Mouse (Mus musculus) c-Kit-positive CD71-positive TER-119-positive erythroid progenitor cells, embryonic 14.5 days (primary cell): ENCODE measurements at regions not wholly inside any gene's neighbourhood (a gene's known extent, or its start where the extent isn't known, plus 50 kb on each side); places are given as distances from the start of the nearest gene placed in this dataset.

Experiments used
- DNase-seq: peaks from one replicate; pipeline ENCODE4 v3.0.0-alpha.2; 2013; ENCODE audit warnings: low spot score

DNA sequence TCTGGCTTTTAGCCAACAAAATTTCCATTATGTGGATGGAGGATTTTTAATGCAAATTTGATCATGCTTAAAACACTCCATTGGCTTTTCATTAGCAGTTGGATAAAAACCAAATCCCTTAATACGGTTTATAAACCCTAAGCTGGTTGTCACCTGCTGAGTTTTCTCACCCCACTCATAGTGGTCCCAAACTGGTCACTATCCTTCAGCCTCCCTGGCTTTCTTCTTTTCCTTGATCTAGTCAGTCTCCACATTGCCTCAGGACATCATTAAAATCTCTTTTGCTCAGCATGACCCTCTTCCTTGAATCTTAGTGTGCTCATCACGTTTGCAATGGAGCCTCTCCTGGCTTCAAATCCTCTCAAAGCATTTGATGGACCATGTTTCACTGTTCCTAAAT, 340.9 kb upstream of the Cntn3 start:
- no peak for DNase-seq

- no peak for DNase-seq
Measured at GRCm38 (mm10) chr6:102903960-102904359, 331.1 kb upstream of the Cntn3 start.

- DNase-seq = peak; percentile 12
Measured at GRCm38 (mm10) chr6:102900407-102901110, 327.7 kb upstream of the Cntn3 start.

DNA sequence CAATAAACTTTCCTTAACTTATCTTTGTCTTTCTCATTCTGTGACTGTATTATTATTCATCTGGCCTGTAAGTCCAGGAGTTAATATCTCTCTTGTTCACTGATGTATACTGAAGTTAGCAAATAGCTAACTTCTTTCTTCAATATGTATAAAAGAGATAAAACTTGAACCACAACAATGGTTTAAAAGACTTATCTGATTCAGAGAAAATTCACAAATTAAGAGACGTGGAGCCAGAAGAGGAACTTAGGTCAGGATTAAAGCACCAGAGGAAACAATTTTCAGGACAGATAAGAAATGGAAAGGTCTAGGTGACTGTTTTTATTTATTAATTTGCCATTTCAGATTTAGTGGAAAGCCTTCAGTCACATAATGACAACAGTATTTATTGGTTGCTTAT, 295.5 kb upstream of the Cntn3 start:
- DNase-seq = no peak

DNA sequence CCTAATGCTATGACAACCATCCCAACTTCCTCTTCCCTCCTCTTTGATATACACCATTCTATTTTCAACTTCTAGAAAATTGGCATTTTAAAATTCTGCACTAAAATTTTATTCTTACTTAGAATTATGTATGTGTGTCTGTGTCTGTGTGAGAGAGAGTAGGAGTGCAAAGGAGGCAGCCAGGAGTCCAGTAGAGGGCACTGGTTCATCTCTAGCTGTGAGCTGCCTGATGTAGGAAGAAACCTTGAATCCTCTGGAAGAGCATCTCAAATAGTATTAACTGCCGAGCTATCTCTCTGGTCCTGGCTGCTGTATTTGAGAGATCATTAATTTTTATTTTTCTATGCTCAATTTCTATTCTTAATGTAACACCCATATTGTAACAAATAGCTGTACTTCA, 271.6 kb upstream of the Cntn3 start:
- no peak for DNase-seq

DNA sequence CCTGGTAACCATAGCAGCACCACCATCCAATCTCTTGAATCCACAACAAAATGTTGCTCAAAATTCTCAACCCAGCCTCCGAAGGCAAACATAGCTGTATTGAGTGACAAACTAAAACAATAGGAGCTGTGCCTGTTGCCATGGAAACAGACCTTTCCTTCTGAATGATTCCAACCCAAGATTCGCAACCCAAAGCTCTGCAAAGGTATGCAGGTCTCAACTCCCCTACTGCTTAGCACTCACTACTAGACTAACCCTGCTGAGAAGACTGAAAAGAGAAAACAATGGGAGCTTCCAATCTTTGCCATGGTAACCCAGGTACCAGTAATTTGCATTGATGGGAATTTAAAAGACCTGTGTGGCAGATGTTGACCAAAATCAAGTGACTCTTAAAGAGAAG, 260.2 kb upstream of the Cntn3 start:
- no peak for DNase-seq
